Mouse (Mus musculus) ES-CJ7 (cell line): ENCODE data around the gene Asic2.
A peak's percentile ranks its signal among the peaks of the same experiment; 100 is the strongest.

Experiments
- DNase-seq: peaks from one replicate; pipeline ENCODE4 v3.0.0; 2011; ENCODE audit warnings: low read depth, low spot score

The Asic2 gene

GRCm38 (mm10) chr11:81521881-81522280 is 446.4 kb downstream of the Asic2 start:
- no peak for DNase-seq

DNA sequence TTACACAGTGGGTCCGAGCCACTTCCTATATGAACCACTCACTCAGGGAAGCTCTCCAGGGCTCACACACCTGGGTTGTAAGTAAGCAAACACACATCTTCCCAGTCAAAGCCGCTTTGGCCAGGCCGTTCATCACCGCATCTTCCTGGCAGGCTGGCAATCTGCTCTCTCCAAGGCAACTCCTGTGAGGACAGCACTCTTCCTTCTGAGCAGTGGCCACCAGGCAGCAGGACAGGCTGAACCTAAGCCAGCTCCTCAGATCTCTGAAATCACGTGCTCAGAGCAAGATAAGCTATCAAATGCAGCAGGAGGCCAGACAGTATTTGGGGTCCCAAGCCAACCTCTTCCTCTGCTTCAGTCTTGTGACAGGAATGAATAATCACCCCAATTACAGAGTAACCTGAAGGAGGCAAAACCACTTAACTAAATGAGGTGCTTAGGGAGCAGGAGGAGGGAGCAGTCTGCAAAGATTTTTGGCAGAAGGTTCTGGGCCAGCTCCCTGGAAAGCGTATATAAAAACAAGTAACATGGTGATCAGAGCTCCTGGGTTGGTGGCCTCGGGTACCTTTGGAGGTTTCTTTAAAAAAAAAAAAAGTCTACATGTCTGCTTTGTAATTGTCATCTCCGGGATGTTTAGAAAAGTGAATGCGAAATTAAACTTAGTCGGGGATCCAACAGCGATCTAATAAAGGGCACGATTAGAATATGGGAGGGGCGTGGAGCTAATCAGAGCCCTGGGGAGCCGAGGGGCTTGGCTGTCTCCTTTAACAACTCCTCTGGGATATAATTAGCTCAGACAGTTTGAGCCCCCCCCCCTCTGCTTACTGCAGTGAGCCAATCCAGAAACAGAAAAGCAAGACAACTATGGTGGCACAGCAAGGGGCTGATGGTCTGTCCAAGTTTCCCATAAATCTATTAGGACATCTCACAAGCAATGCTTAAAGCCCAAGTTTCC is 450.0 kb downstream of the Asic2 start:
- DNase-seq, result peak; percentile 17

DNA sequence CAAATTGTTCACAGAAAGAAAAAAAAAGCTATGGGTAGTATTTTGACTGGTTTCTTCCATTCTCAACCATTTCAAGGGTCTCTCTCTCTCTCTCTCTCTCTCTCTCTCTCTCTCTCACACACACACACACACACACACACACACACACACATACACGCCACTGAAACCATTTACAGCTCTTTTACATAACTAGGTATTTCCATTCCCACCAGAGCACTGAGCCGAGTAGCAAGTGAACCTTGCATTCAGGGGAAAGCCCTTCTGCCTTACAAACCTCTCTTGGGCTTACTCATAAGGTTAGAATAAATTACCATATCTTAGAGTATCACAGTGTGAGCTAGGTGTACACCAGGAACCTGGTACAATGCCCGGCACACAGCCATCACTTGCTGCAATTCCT is 452.5 kb downstream of the Asic2 start:
- DNase-seq, result no peak

- no peak for DNase-seq
These were observed 455.8 kb downstream of the Asic2 start for GRCm38 (mm10) chr11:81512434-81512833.

DNA sequence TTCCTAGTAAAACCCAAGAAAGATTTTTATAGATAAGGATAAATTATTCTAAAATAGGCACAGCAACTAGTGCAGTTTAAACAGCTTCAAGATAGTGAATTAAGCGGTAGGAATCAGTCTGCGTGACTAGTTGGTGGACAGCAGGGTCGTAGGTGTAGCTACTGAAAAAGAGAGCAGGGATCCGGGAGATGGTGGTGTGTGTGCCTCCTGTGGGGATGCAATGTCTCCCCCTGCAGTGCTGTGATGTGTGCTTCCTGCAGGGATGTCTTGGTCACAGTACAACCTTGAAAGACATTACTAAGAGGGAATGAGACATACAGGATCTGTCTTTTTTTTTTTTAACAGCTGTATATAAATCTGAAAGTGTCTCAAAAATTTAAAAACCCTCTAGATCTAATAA is 456.9 kb downstream of the Asic2 start:
- DNase-seq, result no peak

GRCm38 (mm10) chr11:81508385-81509233 is 459.6 kb downstream of the Asic2 start:
- DNase-seq, result no peak

DNA sequence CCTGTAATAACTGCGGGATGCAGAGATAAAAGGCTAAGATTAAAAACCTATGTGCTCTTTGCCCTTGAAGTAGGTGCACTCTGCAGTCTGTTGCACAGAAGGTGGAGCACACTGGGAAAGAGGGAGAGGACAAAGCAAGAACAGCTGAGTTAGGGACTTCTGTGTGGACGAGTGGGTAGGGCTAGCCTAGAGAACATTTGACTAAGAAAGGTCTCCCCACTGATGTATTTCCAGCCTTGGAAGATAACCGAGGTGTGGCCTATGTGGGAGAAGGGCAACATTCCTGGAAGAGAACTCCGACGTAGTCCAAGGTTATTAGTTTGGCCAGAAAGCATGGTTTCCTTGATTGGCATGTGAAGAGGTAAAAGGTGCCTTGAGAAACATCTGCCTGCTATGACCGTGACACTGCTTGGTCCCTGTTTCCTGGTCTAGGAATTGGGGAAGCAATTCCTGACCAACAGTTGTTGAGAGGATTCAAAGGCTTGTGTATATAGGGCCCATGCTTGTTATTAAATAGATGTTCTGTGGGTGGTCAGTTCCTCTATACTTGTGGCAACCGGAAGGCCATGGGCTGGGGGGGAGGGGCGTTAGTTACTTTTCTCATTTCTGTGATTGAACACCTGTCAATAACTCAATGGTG is 463.3 kb downstream of the Asic2 start:
- DNase-seq, result peak; percentile 46

GRCm38 (mm10) chr11:81501473-81502246 is 466.6 kb downstream of the Asic2 start:
- DNase-seq, result no peak

DNA sequence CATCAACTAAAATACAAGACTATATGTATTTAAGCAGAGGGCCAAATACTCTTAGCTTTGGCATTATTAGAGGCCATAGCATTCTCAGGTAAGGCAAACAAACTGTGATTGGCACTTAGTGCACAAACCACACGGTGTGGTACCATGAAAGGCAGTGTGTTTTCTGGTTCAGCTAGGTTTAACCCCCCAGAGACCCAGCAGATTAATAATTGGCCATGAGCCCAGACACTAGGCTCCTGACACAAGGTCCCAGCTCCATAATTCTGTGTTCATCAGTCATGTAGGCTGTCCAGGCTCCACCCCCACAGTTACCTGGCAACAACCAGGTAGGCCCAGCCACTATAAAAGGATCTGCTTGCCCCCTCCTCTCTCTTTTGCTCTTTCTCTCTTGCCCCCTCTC is 469.3 kb downstream of the Asic2 start:
- DNase-seq, result no peak

DNA sequence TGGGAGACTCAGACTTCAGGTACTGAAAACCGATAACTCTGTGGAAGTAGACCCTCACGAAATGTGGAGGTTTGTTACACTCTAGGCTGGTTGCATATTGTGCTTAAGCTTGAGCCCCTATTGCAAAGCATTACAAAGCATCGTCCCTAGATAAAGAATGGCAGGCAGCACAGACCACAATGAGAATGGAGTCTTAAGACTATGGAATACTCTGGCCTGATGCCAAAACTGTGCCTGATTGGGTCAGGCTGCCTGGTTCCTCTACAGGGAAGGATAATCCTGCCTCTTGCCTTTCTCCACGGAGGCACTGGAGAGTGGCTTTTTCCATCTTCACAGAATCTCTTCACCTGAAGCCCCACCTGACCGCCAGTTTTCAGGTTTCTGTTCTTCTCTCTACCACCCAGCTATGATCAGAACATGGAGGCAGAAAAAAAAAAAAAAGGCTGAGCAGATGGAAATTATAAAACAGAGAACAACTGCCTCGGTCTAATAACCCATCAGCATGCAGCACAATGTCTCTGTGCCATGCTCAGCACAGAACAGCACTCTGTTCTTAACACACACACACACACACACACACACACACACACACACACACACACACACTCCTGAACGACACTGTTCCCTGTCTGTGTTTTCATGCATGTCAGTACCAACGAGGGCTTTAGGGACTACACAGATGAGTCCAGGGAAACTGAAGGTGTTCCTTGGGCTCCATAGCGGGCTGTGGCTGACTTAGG is 470.4 kb downstream of the Asic2 start:
- no peak for DNase-seq

- DNase-seq, result no peak
These were observed 471.8 kb downstream of the Asic2 start for GRCm38 (mm10) chr11:81496446-81496845.

DNA sequence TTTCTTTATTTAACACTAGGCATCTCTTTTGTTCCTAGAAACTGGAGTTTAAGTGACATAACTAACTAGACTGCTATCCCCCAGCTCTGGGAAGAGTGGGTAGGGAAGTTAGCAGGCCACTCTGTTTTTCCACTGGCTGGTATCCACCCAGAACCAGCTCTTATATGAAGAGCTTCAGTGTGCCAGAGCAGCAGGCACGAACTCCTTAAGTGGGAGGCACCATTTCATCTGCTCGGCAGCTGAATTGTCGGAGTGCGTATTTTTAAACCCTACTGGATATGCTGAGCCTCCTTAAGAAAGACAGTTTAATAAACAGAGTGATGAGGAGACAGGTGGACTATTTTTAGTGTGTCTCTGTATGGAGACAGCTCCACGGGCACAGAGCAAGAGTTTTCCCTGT is 475.9 kb downstream of the Asic2 start:
- no peak for DNase-seq

GRCm38 (mm10) chr11:81489144-81489735 is 479.0 kb downstream of the Asic2 start:
- DNase-seq, result no peak

DNA sequence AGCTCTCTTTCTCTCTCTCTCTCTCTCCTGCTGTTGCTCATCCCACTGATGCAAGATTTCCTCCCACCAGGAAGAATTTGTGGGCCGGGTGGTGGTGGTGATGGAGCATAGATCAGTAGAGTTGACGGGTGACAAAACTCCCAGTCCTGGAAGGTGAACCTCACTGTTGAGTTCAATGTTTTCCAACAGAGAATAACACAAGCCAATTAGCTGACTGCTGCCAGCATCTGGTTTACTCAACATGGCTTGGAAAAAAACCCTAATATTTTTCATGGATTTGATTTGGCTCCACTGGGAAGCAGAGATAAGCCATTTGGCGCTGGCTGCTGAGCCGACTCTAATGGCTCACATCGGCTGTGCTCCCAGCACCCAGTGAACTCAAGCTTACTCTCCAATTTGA is 479.6 kb downstream of the Asic2 start:
- no peak for DNase-seq

- DNase-seq, result peak; percentile 11
These were observed 481.9 kb downstream of the Asic2 start for GRCm38 (mm10) chr11:81486265-81486940.

- DNase-seq, result no peak
These were observed 487.1 kb downstream of the Asic2 start for GRCm38 (mm10) chr11:81481198-81481597.

DNA sequence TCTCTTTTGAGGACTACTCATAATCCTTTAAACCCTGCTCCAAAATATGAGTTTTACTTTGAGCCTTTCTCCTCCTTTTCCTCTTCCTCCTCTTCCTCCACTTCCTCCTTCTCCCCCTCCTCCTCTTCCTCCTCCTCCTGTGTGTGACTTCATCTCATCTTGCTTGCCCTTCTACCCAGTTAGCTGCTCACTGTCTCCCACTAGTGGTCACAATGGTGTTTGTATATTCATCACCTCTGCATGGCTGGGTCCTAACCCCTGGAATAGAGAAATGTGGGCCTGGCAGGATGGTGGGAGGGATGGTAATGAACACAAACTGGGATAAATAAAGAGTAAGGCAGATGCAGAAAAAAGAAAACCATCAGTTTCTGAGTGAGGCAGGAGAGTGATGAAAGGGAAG is 492.0 kb downstream of the Asic2 start:
- peak; percentile 58 for DNase-seq

- DNase-seq, result no peak
These were observed 494.1 kb downstream of the Asic2 start for GRCm38 (mm10) chr11:81474121-81474520.

DNA sequence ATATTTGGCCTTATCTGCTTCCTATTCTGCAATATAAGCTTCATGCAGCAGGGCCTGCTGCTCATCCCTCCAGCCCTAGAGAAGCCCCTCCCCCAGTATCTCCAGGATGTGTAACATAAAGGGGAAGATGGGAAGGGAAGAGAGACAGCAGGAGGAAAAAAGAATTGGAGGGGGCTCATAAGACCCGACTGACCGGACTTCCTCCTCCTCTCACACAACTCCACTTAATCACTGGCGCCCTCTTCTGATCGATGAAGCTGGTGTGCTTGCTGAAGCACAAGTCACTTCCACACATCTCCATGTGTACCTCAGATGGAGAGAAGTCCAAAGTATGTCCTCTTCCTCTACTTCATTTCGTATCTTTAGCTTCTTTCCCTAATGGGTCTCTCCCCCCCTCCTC is 506.1 kb downstream of the Asic2 start:
- peak; percentile 54 for DNase-seq

- DNase-seq, result no peak
These were observed 506.5 kb downstream of the Asic2 start for GRCm38 (mm10) chr11:81461748-81462147.
